Mouse (Mus musculus) cerebellum, adult 11 months (tissue): ENCODE measurements around the gene Acss2.
A peak's percentile ranks its signal among the peaks of the same experiment; 100 is the strongest.

ENCODE experiments used
- DNase-seq: peaks from one replicate; pipeline ENCODE4 v3.0.0; 2022

Gene Acss2

DNA sequence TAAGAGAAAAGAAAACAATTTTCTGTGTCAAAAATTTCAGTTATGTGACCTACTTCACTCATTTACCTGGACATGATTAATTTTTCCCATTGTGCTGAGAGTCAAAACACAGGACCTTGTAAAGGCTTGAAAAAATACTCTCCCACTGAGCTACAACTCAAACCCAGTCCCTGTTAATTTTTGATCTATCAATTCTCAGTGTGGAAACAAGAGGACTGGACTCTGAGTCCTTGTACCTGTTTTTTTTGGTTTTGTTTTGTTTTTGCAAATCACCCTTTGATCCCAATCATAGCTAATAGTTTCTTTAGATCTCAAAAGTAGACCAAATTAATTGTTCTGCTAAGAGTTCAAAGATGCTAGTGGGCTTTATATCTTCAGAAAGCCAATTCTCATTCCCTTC is 21.9 kb downstream of the Acss2 start:
- no peak for DNase-seq

DNA sequence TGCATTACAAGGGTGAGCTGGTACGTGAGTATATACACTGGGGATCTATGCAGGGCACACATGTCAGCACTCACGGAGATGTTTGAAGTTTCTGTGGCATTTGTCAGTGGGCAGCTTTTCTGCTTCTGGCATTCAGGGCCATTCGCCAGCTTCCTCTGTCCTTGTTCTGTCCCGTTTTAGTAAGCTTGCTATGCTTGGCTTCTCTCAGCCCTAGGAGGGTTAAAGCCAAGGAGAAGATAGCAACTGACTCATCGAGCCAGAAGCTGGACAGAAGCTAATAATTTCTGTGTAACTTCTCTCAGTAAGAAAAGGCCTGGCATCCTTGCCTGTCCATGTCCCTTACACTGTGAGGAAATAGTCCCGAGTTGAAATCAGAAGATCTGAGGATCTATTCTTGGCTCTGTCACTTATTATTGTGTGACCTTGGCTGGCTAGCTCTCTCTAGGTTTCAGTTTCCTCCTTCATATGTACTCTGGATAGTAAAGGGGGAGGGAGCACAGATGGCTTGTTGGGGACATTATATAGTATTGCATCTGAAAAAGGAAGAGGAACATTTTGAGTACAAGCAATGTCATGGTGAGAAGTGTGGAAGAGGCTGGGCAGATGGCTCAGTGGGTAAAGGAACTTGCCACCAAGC is 23.2 kb downstream of the Acss2 start:
- peak; percentile 35 for DNase-seq

DNA sequence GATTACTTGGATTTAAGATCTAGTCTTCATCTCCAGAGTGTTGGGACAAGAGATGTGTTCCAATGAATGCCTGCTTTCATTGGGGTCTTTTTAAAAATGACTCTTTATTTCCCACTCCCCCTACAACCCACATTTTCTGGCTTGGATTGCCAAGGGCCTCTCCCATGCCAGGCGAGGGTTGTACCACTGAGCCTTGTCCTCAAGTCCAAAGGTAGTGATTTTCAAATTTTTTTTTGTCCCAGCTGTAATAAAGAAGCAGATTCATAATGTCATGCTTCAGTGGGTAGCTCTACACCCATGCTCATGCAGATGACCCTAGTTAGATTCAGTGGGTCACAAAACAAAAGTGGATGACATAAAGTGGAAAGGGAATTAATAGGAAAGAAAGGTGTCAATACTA is 29.2 kb downstream of the Acss2 start:
- no peak for DNase-seq

DNA sequence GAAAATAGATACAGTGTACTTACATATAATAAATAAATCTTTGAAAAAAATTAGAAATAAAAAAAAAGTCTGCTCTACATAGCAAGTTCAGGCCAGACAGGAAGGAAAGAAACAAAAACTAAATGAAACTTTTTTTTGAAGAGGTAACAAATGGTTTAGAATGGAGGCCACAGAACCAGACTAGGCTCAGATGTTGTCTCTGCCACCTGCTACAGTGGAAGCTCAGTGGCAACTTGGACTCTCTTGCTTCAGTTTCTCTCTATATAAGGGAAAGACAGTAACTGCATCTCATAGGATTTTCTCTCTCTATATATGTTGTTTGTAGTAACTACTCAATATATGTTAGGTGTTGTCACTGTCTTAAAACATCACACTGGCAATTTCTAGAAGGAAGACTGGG is 34.6 kb downstream of the Acss2 start:
- no peak for DNase-seq

DNA sequence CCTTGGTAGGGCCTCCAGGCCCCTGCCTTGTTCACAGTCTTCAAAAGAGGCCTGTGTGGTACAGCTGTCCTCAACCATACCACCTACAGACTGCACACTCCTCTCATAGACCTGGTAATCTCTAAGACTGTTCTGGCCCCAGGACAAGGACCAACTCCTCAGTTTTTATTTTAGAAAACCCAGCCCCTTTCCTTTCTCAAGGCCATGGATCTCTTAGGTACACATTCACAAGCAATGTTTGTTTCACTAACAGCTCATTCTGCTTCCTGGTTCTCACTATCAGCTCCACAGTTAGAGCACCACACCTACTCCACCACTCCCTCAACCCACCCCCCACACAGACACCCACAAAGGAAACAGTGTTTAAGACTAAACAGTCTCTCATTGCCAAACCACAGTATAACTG is 35.2 kb downstream of the Acss2 start:
- DNase-seq = no peak

DNA sequence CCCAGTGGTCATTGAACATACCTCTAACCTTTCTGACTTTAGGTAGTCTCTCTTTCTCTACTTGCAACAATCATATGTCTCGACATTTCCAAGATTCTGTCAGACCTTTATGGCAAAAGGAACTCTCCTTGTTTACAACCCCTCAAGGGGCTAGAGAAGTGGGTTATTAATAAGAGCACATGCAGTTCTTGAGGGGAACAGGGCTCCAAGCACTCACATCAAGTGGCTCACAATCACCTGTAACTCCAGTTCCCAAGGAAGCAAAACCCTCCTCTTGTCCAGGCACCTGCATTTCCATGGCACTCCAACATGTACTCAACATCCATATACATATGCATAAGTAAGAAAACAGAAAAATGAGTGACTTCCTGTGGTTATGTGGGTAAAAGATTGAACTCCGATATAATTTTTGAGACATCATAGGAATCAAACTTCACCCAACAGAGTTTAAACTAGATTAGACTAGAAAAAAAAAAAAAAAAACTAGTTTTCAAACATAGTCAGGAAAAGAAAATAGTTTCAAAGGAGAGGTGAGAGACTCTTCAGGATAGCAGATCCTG is 36.8 kb downstream of the Acss2 start:
- no peak for DNase-seq

DNA sequence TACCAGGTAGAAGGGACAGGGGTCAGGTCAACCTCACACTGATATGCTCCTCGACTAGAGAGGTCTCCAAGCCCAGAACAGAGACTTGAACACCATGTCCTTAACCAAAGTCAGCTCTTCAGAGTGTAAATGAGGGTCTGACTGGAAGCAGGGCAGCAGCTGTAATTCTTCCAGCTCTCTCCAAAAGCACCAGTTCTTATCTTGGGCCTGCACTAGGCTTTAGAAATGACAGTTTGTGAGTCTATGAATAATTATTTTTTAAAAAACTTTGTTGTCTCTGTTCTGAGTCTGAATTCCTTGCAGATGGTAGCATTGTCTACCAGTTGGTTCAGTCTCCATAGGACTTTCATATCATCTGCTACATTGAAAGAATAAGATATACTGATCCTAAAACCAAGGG is 44.5 kb downstream of the Acss2 start:
- no peak for DNase-seq

DNA sequence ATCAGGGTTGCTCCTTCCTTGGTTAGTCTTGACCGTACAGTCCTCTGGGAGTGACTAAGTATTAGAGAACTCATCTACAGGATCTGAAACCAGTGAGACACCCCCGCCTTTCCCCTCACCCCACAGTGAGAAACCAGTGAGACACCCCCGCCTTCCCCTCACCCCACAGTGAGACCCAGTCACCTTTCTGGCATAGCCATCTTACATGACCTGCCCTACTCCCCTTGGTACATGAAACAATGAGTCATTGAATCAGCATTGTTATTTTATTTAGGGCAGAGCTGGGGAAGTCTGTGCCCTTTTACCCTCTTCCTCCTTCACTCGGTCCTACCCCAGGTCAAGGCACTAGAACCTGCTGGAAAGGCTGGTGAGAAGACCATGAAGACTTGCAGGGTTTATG is 45.2 kb downstream of the Acss2 start:
- DNase-seq = no peak

DNA sequence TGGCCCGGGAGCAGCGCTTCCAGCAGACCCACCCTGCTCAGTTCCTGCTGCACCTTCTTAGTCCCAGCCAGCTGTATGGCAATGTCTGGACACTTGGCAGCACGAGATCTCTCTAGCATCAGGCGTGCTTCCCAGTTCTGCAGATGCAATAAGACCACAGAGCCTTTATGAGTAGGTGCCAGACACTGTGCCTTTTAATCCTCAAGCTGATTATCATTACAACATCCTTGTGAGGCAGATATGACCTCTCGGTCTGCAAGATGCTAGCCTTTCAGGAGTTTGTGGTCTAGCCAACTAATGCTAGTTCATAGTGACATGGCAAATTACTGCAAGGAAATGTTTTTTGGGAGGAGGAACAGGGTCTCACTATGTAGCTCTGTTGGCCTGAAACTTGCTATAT is 50.0 kb downstream of the Acss2 start:
- DNase-seq = no peak

DNA sequence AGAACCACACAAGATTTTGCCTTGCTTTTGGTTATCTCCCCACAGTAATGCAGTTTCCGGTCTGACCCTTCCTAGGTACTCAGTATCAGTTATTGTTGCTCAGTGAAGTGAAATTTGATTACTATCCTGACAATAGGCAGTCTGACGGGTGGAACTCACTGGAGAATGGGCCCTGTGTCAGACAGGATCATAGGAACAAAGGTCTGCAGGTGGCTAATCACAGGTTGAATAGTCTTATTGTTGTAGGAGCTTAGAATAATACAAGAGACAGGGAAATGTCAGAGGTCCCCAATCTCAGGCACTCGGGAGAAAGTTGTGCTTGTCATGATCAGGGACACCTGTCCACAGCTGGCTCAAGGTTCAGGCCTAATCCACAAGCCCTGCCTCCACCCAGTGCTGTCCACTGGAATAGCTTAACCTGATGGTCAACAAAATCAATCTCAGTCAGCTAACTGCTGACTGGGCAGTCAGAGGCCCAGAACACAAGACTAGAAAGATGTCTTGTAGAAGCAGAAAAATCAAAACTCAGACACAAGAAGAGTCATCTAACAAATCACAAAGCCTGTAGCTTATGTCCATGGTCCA is 51.6 kb downstream of the Acss2 start:
- DNase-seq = no peak

DNA sequence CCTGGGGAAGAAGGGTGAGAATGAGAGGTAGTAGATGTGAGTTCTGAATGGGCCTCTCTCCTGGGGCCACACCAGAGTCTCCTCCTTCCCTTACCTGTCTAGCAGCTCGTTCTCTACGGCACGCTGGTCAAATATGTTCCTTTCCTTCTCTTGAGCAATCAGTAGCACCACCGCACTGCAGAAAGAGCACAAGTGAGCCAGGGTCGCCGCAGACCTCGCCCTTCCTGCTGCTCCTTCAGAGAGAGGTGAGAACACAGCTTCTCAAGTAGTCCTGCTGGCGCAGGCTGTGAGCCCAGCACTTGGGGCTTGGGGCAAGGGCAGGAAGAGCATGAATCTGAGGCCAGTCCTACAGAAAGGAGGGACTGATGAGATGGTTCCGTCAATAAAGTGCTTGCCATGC is 55.3 kb downstream of the Acss2 start:
- DNase-seq = no peak

DNA sequence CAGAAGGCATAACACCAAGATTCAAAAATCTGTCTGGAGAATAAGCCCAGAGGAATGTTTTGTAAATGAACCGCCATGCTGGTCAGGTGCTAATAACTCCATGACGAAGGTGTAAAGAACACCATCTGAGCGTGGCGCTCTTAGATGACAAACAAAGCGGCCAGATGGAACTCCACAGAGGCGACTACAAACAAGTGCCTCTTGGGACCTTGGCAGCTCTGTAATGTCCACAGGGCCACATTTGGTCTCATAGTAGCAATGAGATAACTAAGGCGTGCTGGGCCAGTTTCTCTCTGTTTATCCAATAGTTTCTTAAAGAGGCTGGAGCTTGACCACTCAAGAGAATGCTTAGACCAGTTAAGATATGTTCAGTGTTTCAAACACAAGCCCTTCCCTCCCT is 56.2 kb downstream of the Acss2 start:
- no peak for DNase-seq

DNA sequence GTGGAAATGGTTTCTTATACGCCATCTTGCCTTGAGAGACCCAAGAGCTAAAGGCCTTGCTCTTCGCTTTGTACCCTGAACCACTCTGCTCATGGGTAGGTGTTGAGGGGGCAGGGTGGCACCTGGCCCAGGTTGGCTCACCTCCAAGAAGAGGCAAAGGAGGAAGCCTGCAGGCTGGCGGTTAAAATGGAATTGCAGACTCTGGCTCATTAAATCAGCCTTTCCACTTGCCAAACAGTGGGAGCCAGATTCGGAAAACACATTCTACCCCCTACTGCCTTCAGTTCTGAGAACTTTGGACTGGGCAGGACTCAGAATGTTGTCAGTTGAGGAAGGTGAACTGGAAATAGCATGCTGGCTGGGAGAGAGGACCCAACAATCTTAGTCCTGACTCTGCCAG is 57.0 kb downstream of the Acss2 start:
- peak; percentile 53 for DNase-seq

DNA sequence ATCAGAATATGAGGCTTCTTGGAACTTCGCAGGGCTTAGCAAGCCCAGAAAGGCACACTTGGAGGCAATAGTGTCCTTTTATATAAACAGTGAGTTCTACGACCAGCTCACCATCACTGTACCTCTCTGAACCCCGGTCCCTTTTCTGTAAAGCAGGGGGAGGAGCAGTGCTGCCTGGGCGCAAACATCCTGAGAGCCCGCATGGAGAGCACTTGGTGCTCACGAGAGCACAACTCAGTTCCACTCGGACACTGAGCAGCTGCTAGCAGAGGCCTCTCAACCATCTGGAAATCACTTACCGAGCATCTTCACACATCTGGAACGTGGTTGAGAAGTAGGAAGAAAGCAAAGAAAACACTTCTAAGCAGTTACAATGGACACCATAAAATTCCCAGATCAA is 58.9 kb downstream of the Acss2 start:
- no peak for DNase-seq

DNA sequence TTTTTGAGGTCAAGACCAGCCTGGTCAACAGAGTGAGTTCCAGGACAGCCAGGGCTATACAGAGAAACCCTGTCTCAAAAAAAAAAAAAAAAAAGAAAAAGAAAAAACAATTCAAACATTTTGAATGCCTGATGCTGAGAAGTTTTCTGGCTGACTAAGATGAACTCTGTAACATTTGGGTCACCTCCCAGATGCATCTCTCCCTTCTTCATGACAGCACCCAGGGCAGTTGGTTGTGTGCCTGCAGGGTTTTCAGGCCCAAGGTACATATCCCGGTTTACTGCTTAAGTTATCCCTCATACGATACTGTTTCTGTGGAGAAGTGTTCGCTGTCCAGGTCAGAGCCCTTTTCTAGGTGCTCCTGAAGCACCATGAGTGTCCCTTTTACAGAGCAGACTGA is 62.6 kb downstream of the Acss2 start:
- DNase-seq = no peak

DNA sequence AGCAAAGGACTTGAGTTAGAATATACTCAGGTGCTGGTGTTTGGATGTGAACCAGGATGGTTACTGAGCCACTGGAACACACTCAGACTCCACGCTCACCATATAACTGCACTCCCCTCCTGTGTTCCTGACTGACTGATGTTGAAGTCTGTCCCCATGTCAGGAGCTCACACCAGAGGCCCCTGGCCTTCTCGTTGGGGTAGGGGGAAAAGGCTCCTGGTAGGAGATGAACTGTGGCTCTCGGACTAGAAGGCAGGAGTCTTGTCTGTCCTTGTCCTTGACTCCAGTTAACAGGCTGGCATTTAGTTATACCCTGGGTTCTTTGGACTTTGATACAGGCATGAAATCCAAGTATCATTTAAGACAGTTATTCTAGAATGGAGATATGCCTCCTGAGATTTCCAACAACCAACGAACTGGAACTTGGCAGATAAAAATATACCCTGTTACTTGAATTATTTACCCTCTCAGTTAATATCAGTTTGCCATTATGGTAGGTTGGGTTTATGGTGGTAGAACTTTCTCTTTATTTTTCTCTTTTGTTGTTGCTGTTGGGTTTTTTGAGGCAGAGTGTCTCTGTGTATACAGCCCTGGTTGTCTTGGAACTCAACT is 64.7 kb downstream of the Acss2 start:
- no peak for DNase-seq

DNA sequence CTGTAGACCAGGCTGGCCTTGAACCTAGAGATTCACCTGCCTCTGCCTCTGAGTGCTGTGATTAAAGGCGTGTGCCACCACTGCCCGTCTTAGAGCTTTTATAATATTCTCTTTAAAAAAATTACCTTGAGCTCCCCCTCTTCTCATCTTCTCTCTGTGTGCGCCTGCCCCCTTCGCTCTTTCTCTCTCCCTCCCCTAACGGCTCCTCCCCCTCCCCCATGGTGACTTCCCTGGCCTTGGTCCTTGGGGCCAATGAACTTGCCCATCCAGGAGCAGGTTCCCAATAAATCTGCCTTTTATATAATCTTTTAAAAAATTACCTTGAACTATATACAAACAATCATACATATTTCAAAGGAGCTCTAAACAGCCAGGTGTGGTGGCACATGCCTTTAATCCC is 65.2 kb downstream of the Acss2 start:
- no peak for DNase-seq

DNA sequence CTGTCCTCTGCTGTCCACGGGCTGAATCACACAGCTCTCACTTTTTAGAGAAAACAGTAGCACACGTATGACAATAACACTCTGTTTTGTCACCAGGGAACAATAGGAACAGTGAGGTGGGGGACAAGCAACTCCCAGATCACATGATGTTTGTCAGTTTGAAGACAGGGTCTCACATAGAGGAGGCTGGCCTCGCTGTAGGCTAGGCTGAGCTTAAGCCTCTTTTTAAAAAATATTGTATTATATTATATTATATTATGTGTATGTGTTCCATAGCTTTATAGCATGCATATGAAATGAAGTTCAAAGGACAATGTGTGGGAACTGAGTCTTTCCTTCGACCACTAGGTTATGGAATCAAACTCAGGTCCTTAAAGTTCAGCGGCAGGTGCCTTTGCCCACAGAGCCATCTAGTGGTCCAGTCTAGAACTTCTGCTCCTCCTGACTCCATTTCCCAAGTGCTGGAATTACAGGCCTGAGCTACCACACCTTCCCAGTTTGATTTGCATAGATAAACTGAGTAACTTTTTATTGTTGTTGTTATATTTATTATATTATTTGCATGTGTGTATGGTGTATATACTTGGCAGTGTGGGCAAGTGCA is 66.3 kb downstream of the Acss2 start:
- peak; percentile 55 for DNase-seq

DNA sequence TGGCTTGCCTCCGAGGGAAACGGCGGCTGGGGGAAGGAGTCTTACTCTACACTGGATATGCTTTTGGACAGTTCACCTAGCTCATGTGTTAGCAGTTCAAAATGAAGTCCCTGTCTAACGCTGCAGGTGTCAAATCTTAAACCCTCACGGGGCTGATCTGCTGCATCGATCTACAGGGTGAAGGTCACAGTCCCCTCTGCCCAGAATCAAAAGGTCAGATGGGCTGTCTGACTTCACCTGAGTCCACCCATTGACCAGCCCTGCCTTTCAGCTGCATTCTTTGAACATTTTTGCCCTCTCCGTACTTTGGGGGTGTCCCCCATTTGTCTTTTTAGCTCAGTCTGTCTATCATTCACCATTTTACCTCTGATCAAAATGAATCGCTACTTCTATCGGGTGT is 67.3 kb downstream of the Acss2 start:
- no peak for DNase-seq

DNA sequence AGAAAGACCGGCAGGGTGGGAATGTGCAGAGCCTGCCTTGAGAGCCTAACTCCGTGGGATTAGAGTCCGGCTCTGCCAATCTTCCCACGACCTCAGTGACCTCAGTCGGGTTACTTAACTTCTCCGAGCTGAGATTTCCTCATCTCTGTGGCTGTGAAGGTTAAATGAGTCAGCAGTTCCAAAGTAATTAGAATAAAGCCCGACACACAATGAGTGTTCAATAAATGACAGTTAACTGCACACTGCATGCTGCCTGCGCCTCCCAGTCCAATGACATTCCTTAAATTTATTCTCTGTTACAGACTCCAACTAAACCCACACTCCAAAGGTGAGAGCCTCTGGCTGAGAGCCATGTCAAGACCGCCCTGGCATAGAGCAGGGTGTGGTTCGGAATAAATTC is 67.7 kb downstream of the Acss2 start:
- DNase-seq = no peak

DNA sequence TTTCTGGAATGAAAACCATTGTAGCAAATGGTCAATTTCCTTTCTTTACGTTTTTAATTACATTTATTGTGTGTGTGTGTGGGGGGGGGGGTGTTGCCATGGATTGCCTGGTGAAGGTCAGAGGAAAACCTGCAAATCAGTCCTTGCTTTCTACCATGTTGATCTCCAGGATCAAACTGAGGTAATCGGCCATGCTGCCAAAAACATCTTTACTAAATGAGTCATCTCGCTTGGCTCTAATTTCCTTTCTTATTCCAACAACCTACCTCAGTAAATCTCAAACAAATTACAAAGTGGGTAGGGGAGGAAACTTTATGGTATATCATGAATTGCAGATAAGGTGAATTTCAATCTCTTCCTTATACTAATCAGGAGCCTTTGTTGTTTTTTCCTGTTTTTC is 70.4 kb downstream of the Acss2 start:
- DNase-seq = no peak

DNA sequence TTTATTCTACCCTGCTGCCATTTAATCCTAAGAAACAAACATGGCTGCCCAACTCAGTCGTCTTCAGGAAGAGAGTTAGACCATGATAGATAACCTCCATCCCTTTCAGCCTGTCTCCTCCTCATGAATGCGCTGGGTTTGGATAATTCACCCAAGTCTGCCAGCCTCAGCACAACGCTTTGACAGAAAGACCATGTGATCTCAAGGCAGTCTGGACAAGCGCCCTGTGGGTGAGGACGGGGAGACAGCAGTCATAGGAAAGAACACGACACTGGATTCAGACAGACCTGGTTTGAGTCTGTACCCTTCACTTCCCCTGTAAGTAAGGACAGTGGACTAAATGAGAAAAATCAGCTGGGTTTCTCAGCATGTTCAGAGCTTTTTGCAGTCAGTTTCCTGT is 71.8 kb downstream of the Acss2 start:
- DNase-seq = no peak

DNA sequence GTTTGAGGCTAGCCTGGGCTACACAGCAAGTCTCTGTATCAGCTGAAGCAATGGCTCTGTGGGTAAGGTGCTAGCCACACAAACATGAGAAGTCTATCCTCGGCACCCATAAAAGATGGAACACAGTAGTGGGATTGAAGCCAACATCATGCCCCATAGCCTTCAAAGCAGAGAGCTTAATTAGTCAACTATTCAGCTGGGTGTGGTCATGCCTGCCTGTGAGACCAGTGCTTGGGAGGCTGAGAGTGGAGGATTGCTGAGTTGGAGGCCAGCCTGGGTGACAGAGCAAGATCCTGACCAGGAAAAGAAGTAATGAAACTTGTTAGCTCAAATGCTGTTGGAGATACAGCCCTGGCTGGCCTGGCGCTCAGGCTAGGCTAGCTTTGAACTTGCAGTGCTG is 73.1 kb downstream of the Acss2 start:
- DNase-seq = no peak

DNA sequence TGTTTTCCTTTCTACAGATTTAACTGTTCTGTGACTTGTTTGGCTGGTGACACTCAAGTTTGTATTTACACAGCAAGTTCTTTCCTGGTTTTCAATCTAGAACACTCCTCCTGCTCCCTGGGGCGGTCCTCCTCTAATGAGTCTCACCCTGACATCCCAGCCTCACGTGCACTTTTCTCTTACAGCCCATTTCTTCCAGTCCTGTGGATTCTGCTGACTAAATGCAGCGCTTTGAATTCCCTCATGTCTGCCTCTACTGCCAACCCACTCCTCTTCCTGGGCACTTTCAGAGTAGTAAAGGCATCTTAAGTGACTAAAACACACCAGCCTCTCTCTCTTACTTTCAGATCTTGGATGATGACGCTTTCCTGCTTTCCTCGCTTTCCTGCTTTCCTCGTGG is 73.9 kb downstream of the Acss2 start:
- no peak for DNase-seq
